Mouse (Mus musculus) hindbrain, embryonic 16.5 days (tissue): Measurements from ENCODE around the gene Upf3b. TPM values are rescaled to one million over a fixed set of nuclear protein-coding genes. Genes with fewer than 3 reads are reported as not detected.

Experiments used
- ATAC-seq: fragments of 200-750 bp; cut with Nextera tagmentation; 2 replicates; pipeline ENCODE4 v1.8.0; 2017; ENCODE audit warnings: moderate TSS enrichment, moderate library complexity
- H3K27ac ChIP-seq: fragments of 300-500 bp; sonication (generic); 2 replicates; pipeline ENCODE4 v1.5.1; 2014; ENCODE audit warnings: low read depth, mild to moderate bottlenecking, control low read depth, low read length, moderate library complexity
- H3K27me3 ChIP-seq: fragments of 300-500 bp; sonication (generic); replicated peaks from 2 replicates; pipeline ENCODE4 v1.6.1; 2014; ENCODE audit warnings: low read length; ENCODE audit not compliant: control insufficient read depth, insufficient read depth
- H3K36me3 ChIP-seq: fragments of 300-500 bp; sonication (generic); 2 replicates; pipeline ENCODE4 v1.6.1; 2014; ENCODE audit warnings: mild to moderate bottlenecking, low read length, moderate library complexity, mixed read lengths; ENCODE audit not compliant: control insufficient read depth, insufficient read depth
- H3K4me1 ChIP-seq: fragments of 300-500 bp; sonication (generic); 2 replicates; pipeline ENCODE4 v1.6.1; 2014; ENCODE audit warnings: low read depth, low read length; ENCODE audit not compliant: control insufficient read depth, insufficient read depth
- H3K4me2 ChIP-seq: fragments of 300-500 bp; sonication (generic); 2 replicates; pipeline ENCODE4 v1.6.1; 2014; ENCODE audit warnings: mild to moderate bottlenecking, low read length, control low read depth, moderate library complexity
- H3K4me3 ChIP-seq: fragments of 300-500 bp; sonication (generic); 2 replicates; pipeline ENCODE4 v1.5.1; 2014; ENCODE audit warnings: mild to moderate bottlenecking, low read length, control low read depth, moderate library complexity
- H3K9ac ChIP-seq: fragments of 300-500 bp; sonication (generic); 2 replicates; pipeline ENCODE4 v1.6.1; 2014; ENCODE audit warnings: low read depth, mild to moderate bottlenecking, control low read depth, low read length, moderate library complexity
- H3K9me3 ChIP-seq: fragments of 300-500 bp; sonication (generic); 2 replicates; pipeline ENCODE4 v1.6.1; 2014; ENCODE audit warnings: mild to moderate bottlenecking, low read length, moderate library complexity; ENCODE audit not compliant: control insufficient read depth
- WGBS: fragments of 180-500 bp; shearing (Covaris S2); extraction: QIAGEN DNeasy Blood & Tissue Kit; methylation state at CpG from one replicate; pipeline ENCODE4 v1.1.7; 2014; 5-methylcytosine and 5-hydroxymethylcytosine counted together
- polyA plus RNA-seq: library from polyadenylated mRNA; unstranded; fragments of >200 nt; fragmentation: Nextera tagmentation; extraction: Ambion mirVana; gene quantifications from 2 replicates; pipeline ENCODE4 v1.2.1, GENCODE M21; 2015

Upf3b gene
- polyA plus RNA-seq, 1 experiment from 2014 or later, result 27.2 TPM

- H3K4me1 ChIP-seq, result peaks cover 4% of the 10 kb centered on the region
- no peaks in the 10 kb centered on the region for H3K36me3 ChIP-seq
- no peak overlapping the region for H3K27ac ChIP-seq
- no peaks in the 10 kb centered on the region; the same call in 1 of the 2 replicates for H3K9me3 ChIP-seq
- peaks cover 7% of the 10 kb centered on the region for H3K27me3 ChIP-seq
- peak overlapping the region; percentile 41 for H3K4me3 ChIP-seq
- WGBS, result 18% methylated on average over 65 of the region's 70 CpGs
- ATAC-seq, result peak; percentile 50; the same call in 1 of the 2 replicates
- peak overlapping the region; percentile 77 for H3K4me2 ChIP-seq
- peak overlapping the region; percentile 43; the same call in 1 of the 2 replicates for H3K9ac ChIP-seq
These were observed 61.0 kb downstream of the Upf3b start for GRCm38 (mm10) chrX:37048890-37049823.

GRCm38 (mm10) chrX:37048066-37048889 is 61.8 kb downstream of the Upf3b start, which contains the start of gene Sowahd:
Sowahd (plus strand) TSS chrX:37048845.
- H3K9me3 ChIP-seq, result no peaks in the 10 kb centered on the region
- no peaks in the 10 kb centered on the region for H3K36me3 ChIP-seq
- 0 out of 2 replicates have a peak, but pooled peaks have one; percentile 11 for ATAC-seq
- no peak within 1 kb of the TSS for H3K27ac ChIP-seq
- 16% methylated on average over 38 of the region's 38 CpGs for WGBS
- H3K4me2 ChIP-seq, result peak within 1 kb of the TSS; percentile 77
- H3K27me3 ChIP-seq, result peaks cover 4% of the 10 kb centered on the region
- H3K9ac ChIP-seq, result peak within 1 kb of the TSS; percentile 43; the same call in 1 of the 2 replicates
- H3K4me1 ChIP-seq, result peaks cover 4% of the 10 kb centered on the region
- H3K4me3 ChIP-seq, result peak within 1 kb of the TSS; percentile 41

- Histone ChIP-seq H3K4me3 (no peak overlapping the region), H3K27ac (no peak overlapping the region), H3K9me3 (no peaks in the 10 kb centered on the region), H3K4me2 (no peak overlapping the region), H3K4me1 (no peaks in the 10 kb centered on the region), H3K36me3 (no peaks in the 10 kb centered on the region), H3K9ac (no peak overlapping the region), H3K27me3 (peaks cover 2% of the 10 kb centered on the region; the same call in 1 of the 2 replicates)
- 20% methylated on average over 9 of the region's 9 CpGs for WGBS
- no peak for ATAC-seq
These were observed 67.4 kb downstream of the Upf3b start for GRCm38 (mm10) chrX:37042726-37043125.

Other genes with a start within 250 kb of the Upf3b start
- gene Ube2a, start 236.4 kb downstream of the Upf3b start, polyA plus RNA-seq, result 117 and 118 TPM in 2 replicates
- gene C330007P06Rik, start 236.2 kb downstream of the Upf3b start, polyA plus RNA-seq, result 22.9 and 24.6 TPM in 2 replicates
- 18.9 and 19.1 TPM in 2 replicates for gene Nkrf, start 207.4 kb downstream of the Upf3b start, polyA plus RNA-seq
- gene Sept6, start 118.5 kb downstream of the Upf3b start, polyA plus RNA-seq, result 77.8 and 78.0 TPM in 2 replicates
- gene Sowahd, start 61.5 kb downstream of the Upf3b start, polyA plus RNA-seq, result 0.10 and 0.16 TPM in 2 replicates
- gene Rpl39, start 24.9 kb downstream of the Upf3b start, polyA plus RNA-seq, result 227 and 236 TPM in 2 replicates
- 20.7 and 24.0 TPM in 2 replicates for gene Nkap, start 16.5 kb upstream of the Upf3b start, polyA plus RNA-seq
- gene Akap14, start 58.5 kb upstream of the Upf3b start, polyA plus RNA-seq, result 0.28 and 0.36 TPM in 2 replicates
- gene Ndufa1, start 80.8 kb upstream of the Upf3b start, polyA plus RNA-seq, result 639 and 741 TPM in 2 replicates
- 21.0 and 26.6 TPM in 2 replicates for gene Rnf113a1, start 80.9 kb upstream of the Upf3b start, polyA plus RNA-seq
- not detected in 2 replicates for gene Gm9, start 100.7 kb upstream of the Upf3b start, polyA plus RNA-seq
- gene Rhox1, start 111.9 kb upstream of the Upf3b start, polyA plus RNA-seq, result not detected in 2 replicates
- gene Rhox2a, start 134.7 kb upstream of the Upf3b start, polyA plus RNA-seq, result not detected in 2 replicates
- not detected in 2 replicates for gene Rhox3a, start 139.6 kb upstream of the Upf3b start, polyA plus RNA-seq
- gene Rhox4a, start 155.0 kb upstream of the Upf3b start, polyA plus RNA-seq, result not detected in 2 replicates